Mouse (Mus musculus) thymus, adult 18-20 months (tissue): ENCODE measurements around the gene Slc16a9.

Experiments used
- DNase-seq, 2 experiments: peaks; one replicate each; pipeline ENCODE4 v3.0.0; 2022; ENCODE audit warnings: mixed read lengths in 2 of 2

The Slc16a9 gene

GRCm38 (mm10) chr10:70305683-70306082 lies 60.8 kb downstream of the Slc16a9 start:
- DNase-seq, result no peak

DNA sequence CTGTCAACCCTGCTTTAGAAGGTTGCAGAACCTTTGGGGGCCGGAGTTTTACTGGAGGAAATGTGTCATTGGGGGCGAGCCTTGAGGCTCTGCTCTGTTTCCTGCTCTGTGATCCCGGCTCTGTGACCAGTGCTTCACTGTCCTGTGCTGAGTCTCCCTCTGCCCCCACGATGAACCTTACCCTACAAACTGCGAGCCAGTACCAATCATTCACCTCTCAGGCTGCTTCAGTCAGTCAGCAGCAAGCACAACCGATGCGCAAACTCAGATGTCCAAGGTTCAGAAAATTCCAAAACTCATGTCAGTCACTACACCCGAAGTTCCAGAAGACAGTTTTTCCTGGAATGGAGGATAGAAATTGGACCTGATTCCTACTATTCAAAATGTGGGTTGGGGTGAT lies 64.5 kb downstream of the Slc16a9 start:
- DNase-seq, result no peak

- no peak for DNase-seq
These were observed 65.7 kb downstream of the Slc16a9 start for GRCm38 (mm10) chr10:70310646-70311045.

- DNase-seq, result no peak
These were observed 71.0 kb downstream of the Slc16a9 start for GRCm38 (mm10) chr10:70315895-70316294.

DNA sequence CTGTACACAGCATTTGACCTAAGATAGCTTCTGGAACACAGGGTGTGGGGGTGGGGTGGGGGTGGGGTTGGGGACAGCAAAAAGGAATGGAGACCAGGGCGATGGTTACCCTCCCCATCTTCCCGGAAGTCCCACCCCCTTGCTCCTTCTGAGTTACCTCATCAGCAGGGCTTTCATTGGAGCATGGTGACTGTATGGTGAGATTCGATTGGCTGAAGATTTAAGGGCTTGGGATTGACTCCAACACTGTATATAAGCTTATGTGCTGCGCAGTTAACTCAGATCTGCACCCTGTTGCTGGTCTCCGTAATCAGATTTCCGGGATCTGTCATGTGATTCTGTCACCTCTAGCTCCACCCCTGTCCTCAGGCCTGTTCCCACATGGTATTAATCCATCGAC lies 72.0 kb downstream of the Slc16a9 start:
- no peak for DNase-seq

DNA sequence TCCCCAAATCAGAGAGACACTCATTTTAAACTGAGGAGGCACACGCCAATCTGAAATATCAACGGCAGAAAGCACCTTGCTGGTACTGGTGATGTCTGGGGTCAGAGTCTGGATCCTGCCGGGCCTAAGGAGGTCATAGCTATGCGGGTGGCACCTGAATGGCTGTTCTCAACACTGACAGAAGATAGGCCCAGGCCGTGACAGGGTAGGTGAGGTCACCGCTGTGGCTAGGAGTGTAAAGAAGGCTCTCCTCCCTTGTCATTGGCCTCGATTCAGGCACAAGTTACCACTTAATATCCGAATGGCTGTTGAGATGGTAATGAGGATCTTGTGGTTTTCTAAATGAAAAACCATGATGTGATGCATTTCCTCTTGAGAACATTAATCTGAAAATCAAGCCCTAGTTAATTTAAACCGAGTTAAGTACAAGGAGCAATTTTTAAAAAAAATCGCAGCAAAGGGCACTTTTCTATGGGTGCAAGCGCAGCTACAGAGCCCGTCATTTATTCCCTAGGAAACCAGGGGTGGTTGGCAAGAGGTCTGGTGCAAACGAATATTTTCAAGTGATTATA lies 72.6 kb downstream of the Slc16a9 start:
- no peak for DNase-seq

- no peak for DNase-seq
These were observed 73.7 kb downstream of the Slc16a9 start for GRCm38 (mm10) chr10:70318630-70319029.

GRCm38 (mm10) chr10:70325518-70325917 lies 80.6 kb downstream of the Slc16a9 start:
- no peak for DNase-seq

- no peak for DNase-seq
These were observed 82.4 kb downstream of the Slc16a9 start for GRCm38 (mm10) chr10:70327331-70327730.

DNA sequence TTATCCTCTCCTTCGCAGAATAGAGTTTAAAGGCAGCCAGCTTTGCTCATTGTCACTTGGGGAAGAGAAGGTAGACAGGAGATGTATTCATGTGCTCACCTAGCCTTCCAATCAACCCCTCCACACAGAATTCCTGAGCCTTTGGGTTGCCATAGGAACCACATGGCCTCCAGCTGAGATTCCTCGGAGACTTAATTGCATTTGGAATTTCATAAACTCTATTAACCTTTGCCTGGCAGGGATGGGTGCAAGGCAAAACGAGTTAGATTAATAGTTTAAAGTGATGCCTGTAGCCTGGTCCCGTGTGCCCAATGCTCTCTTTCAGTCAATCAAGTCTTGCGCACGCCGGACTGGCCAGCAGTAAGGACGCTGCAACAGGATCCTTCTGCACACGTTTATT lies 83.2 kb downstream of the Slc16a9 start:
- no peak for DNase-seq
